In the genomic region with DNA sequence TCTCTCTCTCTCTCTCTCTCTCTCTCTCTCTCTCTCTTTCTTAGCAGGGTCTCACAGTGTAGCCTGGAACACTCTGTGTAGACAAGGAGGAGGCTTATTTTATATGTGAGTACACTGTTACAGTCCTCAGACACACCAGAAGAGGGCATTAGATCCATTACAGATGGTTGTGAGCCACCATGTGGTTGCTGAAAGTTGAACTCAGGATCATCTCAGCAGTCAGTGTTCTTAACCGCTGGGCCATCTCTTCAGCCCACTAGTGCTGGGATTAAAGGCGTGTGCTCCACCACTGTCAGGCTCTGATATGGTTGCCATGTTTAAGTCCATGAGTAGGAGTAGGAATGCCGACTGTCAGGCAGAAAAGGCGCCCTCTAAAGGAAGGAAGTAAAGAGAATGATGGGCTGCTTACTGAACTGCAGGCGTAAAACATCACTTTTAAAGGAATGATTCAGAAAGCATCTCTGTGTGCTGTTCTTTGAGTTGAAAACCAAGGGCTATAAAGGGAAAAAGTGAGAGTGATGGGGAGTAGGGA, we compare ENCODE assay signal across 1 mouse cellular context.
TF ChIP-seq lines count a peak whose summit lies in the region.

No protein-coding gene starts in this region.

TF ChIP-seq in MEL, 35 proteins besides CTCF, POLR2A, EP300 and RAD21:
- TF ChIP-seq ETS1 (IDR thresholded peaks at IDR 0.05; ENCODE audit: low read depth, low read length) (0 out of 2 replicates have a peak, but pooled peaks have one; percentile 7), ZMIZ1 (IDR thresholded peaks at IDR 0.05; ENCODE audit: low read depth, low read length) (no peak), NRF1 (IDR thresholded peaks at IDR 0.05; ENCODE audit: insufficient read depth, low read depth, low read length, poor library complexity, severe bottlenecking) (0 out of 2 replicates have a peak, but pooled peaks have one; percentile 7), CHD2 (IDR thresholded peaks at IDR 0.05; ENCODE audit: low read length) (no peak), MAX (IDR thresholded peaks at IDR 0.05; ENCODE audit: low read length) (no peak), TAL1 (IDR thresholded peaks at IDR 0.05; ENCODE audit: low read length) (no peak), ZC3H11A (IDR thresholded peaks at IDR 0.05; ENCODE audit: low read depth, low read length) (0 out of 2 replicates have a peak, but pooled peaks have one; percentile 16), GABPA (IDR thresholded peaks at IDR 0.05; ENCODE audit: low read depth, low read length) (no peak), JUND (IDR thresholded peaks at IDR 0.05; ENCODE audit: low read depth, low read length) (no peak), ZNF384 (IDR thresholded peaks at IDR 0.05; ENCODE audit: low read depth, low read length) (0 out of 2 replicates have a peak, but pooled peaks have one; percentile 32), RCOR1 (IDR thresholded peaks at IDR 0.05; ENCODE audit: low read depth, low read length) (no peak), POLR2AphosphoS5 (IDR thresholded peaks at IDR 0.05; ENCODE audit: borderline replicate concordance, low read depth, low read length) (no peak), TCF12 (IDR thresholded peaks at IDR 0.05; ENCODE audit: low read depth, low read length) (peak; percentile 18; the same call in 1 of the 2 replicates), TBP (IDR thresholded peaks at IDR 0.05; ENCODE audit: low read depth, low read length) (0 out of 2 replicates have a peak, but pooled peaks have one; percentile 19), E2F4 (IDR thresholded peaks at IDR 0.05; ENCODE audit: borderline replicate concordance, low read depth, low read length) (no peak), GATA1 (IDR thresholded peaks at IDR 0.05; ENCODE audit: low read depth, low read length) (no peak), ELF1 (IDR thresholded peaks at IDR 0.05; ENCODE audit: low read depth, low read length) (0 out of 2 replicates have a peak, but pooled peaks have one; percentile 30), MAZ (IDR thresholded peaks at IDR 0.05; ENCODE audit: low read depth, low read length) (no peak), USF1 (IDR thresholded peaks at IDR 0.05; ENCODE audit: low read depth, low read length) (0 out of 2 replicates have a peak, but pooled peaks have one; percentile 5), ZKSCAN1 (IDR thresholded peaks at IDR 0.05; ENCODE audit: low read depth, low read length) (no peak), HCFC1 (IDR thresholded peaks at IDR 0.05; ENCODE audit: low read depth, low read length) (0 out of 2 replicates have a peak, but pooled peaks have one; percentile 58)
